Comparison of ENCODE assay signal across 8 mouse cellular contexts in genomic region chr17:31519946-31520838, GRCm38 (mm10). TPM values are rescaled to one million over a fixed set of nuclear protein-coding genes. Genes with fewer than 3 reads are reported as not detected.
A peak's percentile ranks its signal among the peaks of the same experiment; 100 is the strongest.
DNase-seq lines count a peak whose midpoint lies in the region; ATAC-seq and TF ChIP-seq lines count a peak whose summit lies in the region.

Gene Wdr4 (minus strand): TSS chr17:31519980.
Gene Ndufv3 (plus strand): TSS chr17:31520115.

- H3K9ac ChIP-seq in embryonic facial prominence, embryonic 14.5 days (ENCODE audit: low read depth, low read length): peak within 1 kb of the TSS; percentile 80
- peak within 1 kb of the TSS; percentile 77 for H3K9ac ChIP-seq in heart, adult 2 months (ENCODE audit: low read depth, low read length)
- H3K9ac ChIP-seq in limb, embryonic 13.5 days: peak within 1 kb of the TSS; percentile 74
- H3K9ac ChIP-seq in midbrain, embryonic 16.5 days (ENCODE audit: low read depth, low read length): peak within 1 kb of the TSS; percentile 72

- peak; percentile 48; the same call in 1 of the 2 replicates for TF ChIP-seq EP300 in heart, adult 2 months (IDR thresholded peaks at IDR 0.05; ENCODE audit: insufficient read depth, low read depth, low read length)

- H3K36me3 ChIP-seq in embryonic facial prominence, embryonic 14.5 days (ENCODE audit: control insufficient read depth, insufficient read depth, low read length): peaks cover 26% of the 10 kb centered on the region
- peaks cover 8% of the 10 kb centered on the region for H3K36me3 ChIP-seq in heart, adult 2 months (ENCODE audit: control insufficient read depth, insufficient read depth, low read length)
- peaks cover 24% of the 10 kb centered on the region for H3K36me3 ChIP-seq in limb, embryonic 13.5 days
- no peaks in the 10 kb centered on the region for H3K36me3 ChIP-seq in midbrain, embryonic 16.5 days (ENCODE audit: control insufficient read depth, insufficient read depth, low read length)

- peak; percentile 98 for ATAC-seq in embryonic facial prominence, embryonic 14.5 days (ENCODE audit: low read depth)
- peak; percentile 98 for ATAC-seq in limb, embryonic 13.5 days (ENCODE audit: low FRiP score, low read depth)
- ATAC-seq in midbrain, embryonic 16.5 days: peak; percentile 96

- no peaks in the 10 kb centered on the region for H3K9me3 ChIP-seq in embryonic facial prominence, embryonic 14.5 days (ENCODE audit: control insufficient read depth, low read length)
- H3K9me3 ChIP-seq in limb, embryonic 13.5 days: no peaks in the 10 kb centered on the region
- no peaks in the 10 kb centered on the region for H3K9me3 ChIP-seq in midbrain, embryonic 16.5 days (replicated peaks; ENCODE audit: control insufficient read depth, low read length, poor library complexity, severe bottlenecking)

- H3K27ac ChIP-seq in embryonic facial prominence, embryonic 14.5 days (replicated peaks; ENCODE audit: low read depth, low read length): peak within 1 kb of the TSS; percentile 83
- H3K27ac ChIP-seq in heart, adult 2 months: peak within 1 kb of the TSS; percentile 85
- peak within 1 kb of the TSS; percentile 79 for H3K27ac ChIP-seq in limb, embryonic 13.5 days
- peak within 1 kb of the TSS; percentile 79 for H3K27ac ChIP-seq in midbrain, embryonic 16.5 days (ENCODE audit: low read length)

- peak; percentile 96 for TF ChIP-seq POLR2A in heart, adult 2 months (IDR thresholded peaks at IDR 0.05; ENCODE audit: insufficient read depth, low read depth, low read length)

- intact Hi-C loops in heart, adult 2 months (cut with DNase I): loop anchor here (2.0 kb wide), 1 partner anchor 43 kb away; no protein-coding TSS in a partner anchor

- WGBS in embryonic facial prominence, embryonic 14.5 days: under 1% methylated on average over 39 of the region's 45 CpGs
- WGBS in heart, adult 2 months: under 1% methylated on average over 45 of the region's 45 CpGs
- under 1% methylated on average over 45 of the region's 45 CpGs for WGBS in limb, embryonic 13.5 days
- under 1% methylated on average over 45 of the region's 45 CpGs for WGBS in midbrain, embryonic 16.5 days

- DNase-seq in 3T3-L1 (ENCODE audit: low read depth, low spot score): peak; percentile 100
- DNase-seq in adrenal gland, postnatal 4 days (ENCODE audit: low spot score in 2 of 2): peak; percentile 94 to 98
- DNase-seq in embryonic facial prominence, embryonic 14.5 days (ENCODE audit: low spot score): peak; percentile 100
- DNase-seq in heart, adult 2 months: peak; percentile 98 to 99
- DNase-seq in kidney, adult 8-10 months: peak; percentile 100
- DNase-seq in spleen, postnatal 10 days (ENCODE audit: low spot score in 2 of 2): peak; percentile 95 to 99

- peak; percentile 39 for TF ChIP-seq CTCF in heart, adult 2 months (IDR thresholded peaks at IDR 0.05)

- H3K4me1 ChIP-seq in embryonic facial prominence, embryonic 14.5 days (ENCODE audit: control insufficient read depth, insufficient read depth, low read length): peaks cover 16% of the 10 kb centered on the region
- peaks cover 5% of the 10 kb centered on the region for H3K4me1 ChIP-seq in heart, adult 2 months (ENCODE audit: control insufficient read depth, insufficient read depth, low read length)
- peaks cover 19% of the 10 kb centered on the region for H3K4me1 ChIP-seq in limb, embryonic 13.5 days
- peaks cover 20% of the 10 kb centered on the region for H3K4me1 ChIP-seq in midbrain, embryonic 16.5 days (ENCODE audit: control insufficient read depth, insufficient read depth, low read length)

- H3K4me3 ChIP-seq in embryonic facial prominence, embryonic 14.5 days (ENCODE audit: low read depth, low read length): peak within 1 kb of the TSS; percentile 86
- H3K4me3 ChIP-seq in heart, adult 2 months: peak within 1 kb of the TSS; percentile 96
- H3K4me3 ChIP-seq in limb, embryonic 13.5 days: peak within 1 kb of the TSS; percentile 84
- H3K4me3 ChIP-seq in midbrain, embryonic 16.5 days (ENCODE audit: low read depth, low read length): peak within 1 kb of the TSS; percentile 59

- peaks cover 1% of the 10 kb centered on the region; the same call in 1 of the 2 replicates for H3K79me2 ChIP-seq in heart, adult 2 months (replicated peaks; ENCODE audit: control insufficient read depth, insufficient read depth, low read length)

- peak within 1 kb of the TSS; percentile 81 for H3K4me2 ChIP-seq in embryonic facial prominence, embryonic 14.5 days (ENCODE audit: low read depth, low read length)
- peak within 1 kb of the TSS; percentile 82 for H3K4me2 ChIP-seq in limb, embryonic 13.5 days (replicated peaks)
- peak within 1 kb of the TSS; percentile 77 for H3K4me2 ChIP-seq in midbrain, embryonic 16.5 days (ENCODE audit: low read length)

- H3K27me3 ChIP-seq in embryonic facial prominence, embryonic 14.5 days (replicated peaks; ENCODE audit: control insufficient read depth, insufficient read depth, low read length): no peaks in the 10 kb centered on the region
- H3K27me3 ChIP-seq in heart, adult 2 months (ENCODE audit: control insufficient read depth, insufficient read depth, low read length): no peaks in the 10 kb centered on the region
- H3K27me3 ChIP-seq in limb, embryonic 13.5 days: no peaks in the 10 kb centered on the region
- H3K27me3 ChIP-seq in midbrain, embryonic 16.5 days (ENCODE audit: control insufficient read depth, insufficient read depth, low read depth, low read length): no peaks in the 10 kb centered on the region

RNA-seq across cellular contexts. Expression of gene Wdr4, which starts in this region (rescaled TPM):
- 10 to 100 TPM; 31.4 to 33.7 TPM for total RNA-seq in adrenal gland, postnatal 4 days (2021)
- 29.3 and 31.7 TPM in 2 replicates for polyA plus RNA-seq in embryonic facial prominence, embryonic 14.5 days (2014; fragmentation: Nextera tagmentation; extraction: Ambion mirVana)
- 1 to 10 TPM; 5.2 to 5.6 TPM for total RNA-seq in heart, adult 2 months (2021)
- polyA plus RNA-seq in heart, adult 2 months (2012; rRNA removed): 9.8 and 9.9 TPM in 2 replicates
- 38.3 and 41.4 TPM in 2 replicates for polyA plus RNA-seq in limb, embryonic 13.5 days (2015; fragmentation: Nextera tagmentation; extraction: Ambion mirVana)
- polyA plus RNA-seq in midbrain, embryonic 16.5 days (2015; fragmentation: Nextera tagmentation; extraction: Ambion mirVana): 38.5 and 43.7 TPM in 2 replicates

RNA-seq across cellular contexts. Expression of gene Ndufv3, which starts in this region (rescaled TPM):
- 100 to 1,000 TPM; 359 to 397 TPM for total RNA-seq in adrenal gland, postnatal 4 days (2021)
- polyA plus RNA-seq in embryonic facial prominence, embryonic 14.5 days (2014; fragmentation: Nextera tagmentation; extraction: Ambion mirVana): 283 and 316 TPM in 2 replicates
- 1,000 to 10,000 TPM; 1,326 to 1,509 TPM for total RNA-seq in heart, adult 2 months (2021)
- polyA plus RNA-seq in heart, adult 2 months (2012; rRNA removed): 764 and 972 TPM in 2 replicates
- 239 and 242 TPM in 2 replicates for polyA plus RNA-seq in limb, embryonic 13.5 days (2015; fragmentation: Nextera tagmentation; extraction: Ambion mirVana)
- 400 and 424 TPM in 2 replicates for polyA plus RNA-seq in midbrain, embryonic 16.5 days (2015; fragmentation: Nextera tagmentation; extraction: Ambion mirVana)

Comparison
In these comparisons a context has a peak if more than half of its experiments do, and no peak if none do; other contexts are left out.
1. Peak in every context shown above with its lines: DNase-seq, ATAC-seq, H3K4me3 ChIP-seq and H3K27ac ChIP-seq.
2. RNA of gene Wdr4 (total RNA-seq): 31.4 to 33.7 TPM in adrenal gland, postnatal 4 days; 5.2 to 5.6 TPM in heart, adult 2 months; every median in the first group is over 4 times any median in the second.